Mouse (Mus musculus): ENCODE data around the gene Slc24a2.

- no peak for TF ChIP-seq CTCF (IDR thresholded peaks at IDR 0.05; ENCODE audit: insufficient read depth, low read length)
- TF ChIP-seq POLR2A (IDR thresholded peaks at IDR 0.05; ENCODE audit: borderline replicate concordance, extremely low read depth, low read depth, low read length) = no peak
These were observed 181.2 kb downstream of the Slc24a2 start for GRCm38 (mm10) chr4:87049061-87049460.
